Mouse (Mus musculus) neural tube, embryonic 13.5 days (tissue): ENCODE results near the gene Npcd. TPM values are rescaled to one million over a fixed set of nuclear protein-coding genes. Genes with fewer than 3 reads are reported as not detected.
A peak's percentile ranks its signal among the peaks of the same experiment; 100 is the strongest.

Experiments
- ATAC-seq: fragments of 200-750 bp; cut with Nextera tagmentation; 2 replicates; pipeline ENCODE4 v1.8.0; 2017; ENCODE audit warnings: low read depth, mild to moderate bottlenecking, moderate TSS enrichment, moderate library complexity
- H3K27ac ChIP-seq: fragments of 300-500 bp; sonication (generic); replicated peaks from 2 replicates; pipeline ENCODE4 v1.5.1; 2015; ENCODE audit warnings: moderate library complexity, mild to moderate bottlenecking, inconsistent platforms
- H3K27me3 ChIP-seq: fragments of 300-500 bp; sonication (generic); 2 replicates; pipeline ENCODE4 v1.6.1; 2015; ENCODE audit warnings: mild to moderate bottlenecking, inconsistent platforms
- H3K36me3 ChIP-seq: fragments of 300-500 bp; sonication (generic); 2 replicates; pipeline ENCODE4 v1.6.1; 2015; ENCODE audit warnings: mild to moderate bottlenecking, inconsistent platforms
- H3K4me1 ChIP-seq: fragments of 300-500 bp; sonication (generic); replicated peaks from 2 replicates; pipeline ENCODE4 v1.6.1; 2015; ENCODE audit warnings: inconsistent platforms
- H3K4me2 ChIP-seq: fragments of 300-500 bp; sonication (generic); 2 replicates; pipeline ENCODE4 v1.6.1; 2015; ENCODE audit warnings: inconsistent platforms, mild to moderate bottlenecking, moderate library complexity
- H3K4me3 ChIP-seq: fragments of 300-500 bp; sonication (generic); 2 replicates; pipeline ENCODE4 v1.5.1; 2015; ENCODE audit warnings: mild to moderate bottlenecking, inconsistent platforms
- H3K9ac ChIP-seq: fragments of 300-500 bp; sonication (generic); 2 replicates; pipeline ENCODE4 v1.6.1; 2015; ENCODE audit warnings: moderate library complexity, mild to moderate bottlenecking, inconsistent platforms
- H3K9me3 ChIP-seq: fragments of 300-500 bp; sonication (generic); 2 replicates; pipeline ENCODE4 v1.6.1; 2016; ENCODE audit warnings: inconsistent platforms
- whole genome bisulfite sequencing: fragments of 180-500 bp; shearing (Covaris S2); methylation state at CpG from one replicate; pipeline ENCODE4 v1.1.7; 2015; 5-methylcytosine and 5-hydroxymethylcytosine counted together
- polyA plus RNA-seq: library from polyadenylated mRNA; unstranded; fragments of >200 nt; fragmentation: Nextera tagmentation; extraction: Ambion mirVana; gene quantifications from 2 replicates; pipeline ENCODE4 v1.2.1, GENCODE M21; 2015

Gene Npcd
- polyA plus RNA-seq, 1 experiment from 2014 or later: not detected

DNA sequence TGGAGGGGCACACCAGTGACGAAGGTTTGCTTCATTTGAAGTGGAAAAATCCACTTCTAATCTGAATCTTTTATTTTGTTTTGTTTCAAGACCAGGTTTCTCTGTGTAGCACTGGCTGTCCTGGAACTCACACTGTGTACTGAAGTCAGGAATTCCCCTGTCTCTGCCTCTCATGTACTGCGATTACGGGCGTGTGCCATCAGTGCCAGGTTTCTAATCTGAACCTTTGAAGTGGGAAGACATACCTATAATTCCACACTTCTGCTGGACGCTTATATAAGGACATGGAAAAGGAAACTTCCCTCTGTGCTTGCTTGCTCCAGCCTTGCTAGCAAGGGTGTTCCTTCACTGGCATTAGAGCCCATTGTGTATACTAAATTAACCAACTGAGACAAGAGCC, 24.9 kb upstream of the Npcd start:
- no peak overlapping the region for H3K27ac ChIP-seq
- no peaks in the 10 kb centered on the region for H3K9me3 ChIP-seq
- ATAC-seq: no peak
- no peaks in the 10 kb centered on the region for H3K4me1 ChIP-seq
- H3K9ac ChIP-seq: no peak overlapping the region
- H3K4me2 ChIP-seq: no peak overlapping the region
- WGBS: 90% methylated on average over 5 of the region's 5 CpGs
- H3K27me3 ChIP-seq: no peaks in the 10 kb centered on the region
- no peaks in the 10 kb centered on the region for H3K36me3 ChIP-seq
- no peak overlapping the region for H3K4me3 ChIP-seq

DNA sequence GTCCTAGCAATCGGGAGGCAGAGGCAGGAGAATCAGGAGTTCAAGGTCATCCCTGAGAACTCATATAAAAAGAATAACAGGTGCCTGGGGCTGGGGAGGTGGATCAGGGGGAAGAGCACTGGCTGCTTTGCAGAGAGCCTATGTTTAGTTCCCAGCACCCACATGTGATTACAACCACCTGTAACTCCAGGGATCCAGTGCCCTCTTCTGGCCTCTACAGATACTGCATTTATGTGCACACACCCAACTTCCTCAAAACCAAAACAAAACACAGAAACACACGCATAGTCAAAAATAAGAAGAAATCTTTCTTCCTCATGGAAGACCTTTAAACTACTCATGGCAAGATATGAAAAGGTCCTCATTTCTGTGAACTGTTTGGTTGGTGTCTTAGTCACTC, 16.1 kb upstream of the Npcd start:
- Histone ChIP-seq H3K4me2 (no peak overlapping the region), H3K36me3 (no peaks in the 10 kb centered on the region), H3K9me3 (no peaks in the 10 kb centered on the region), H3K27ac (no peak overlapping the region), H3K27me3 (no peaks in the 10 kb centered on the region), H3K4me3 (no peak overlapping the region), H3K4me1 (peaks cover 10% of the 10 kb centered on the region; the same call in 1 of the 2 replicates), H3K9ac (no peak overlapping the region)
- no peak for ATAC-seq
- 94% methylated on average over 2 of the region's 2 CpGs for WGBS

DNA sequence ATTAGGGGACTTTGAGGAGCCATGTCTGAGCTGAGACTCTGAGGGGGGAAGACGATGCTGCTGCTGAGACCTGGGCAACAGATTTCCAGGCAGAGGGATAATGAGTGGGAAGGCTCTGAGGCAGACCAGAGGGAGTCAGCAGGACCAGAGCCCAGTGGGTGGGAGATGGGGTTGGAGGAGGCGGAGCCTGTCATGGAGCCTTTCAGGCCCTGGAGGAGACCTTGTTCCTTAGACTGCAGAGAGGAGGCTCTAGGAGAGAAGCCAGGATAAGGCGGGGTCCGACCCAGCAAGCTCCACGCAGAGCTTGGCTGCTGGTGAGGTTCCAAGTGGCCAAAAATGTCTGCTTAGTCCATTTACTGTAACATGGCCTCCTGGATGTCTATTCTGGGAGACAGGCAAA, 13.1 kb upstream of the Npcd start:
- no peak overlapping the region for H3K27ac ChIP-seq
- H3K27me3 ChIP-seq: no peaks in the 10 kb centered on the region
- WGBS: 27% methylated on average over 5 of the region's 5 CpGs
- H3K9me3 ChIP-seq: no peaks in the 10 kb centered on the region
- H3K9ac ChIP-seq: no peak overlapping the region
- H3K4me2 ChIP-seq: no peak overlapping the region
- no peak overlapping the region for H3K4me3 ChIP-seq
- H3K4me1 ChIP-seq: peaks cover 10% of the 10 kb centered on the region; the same call in 1 of the 2 replicates
- no peaks in the 10 kb centered on the region for H3K36me3 ChIP-seq
- ATAC-seq: no peak

DNA sequence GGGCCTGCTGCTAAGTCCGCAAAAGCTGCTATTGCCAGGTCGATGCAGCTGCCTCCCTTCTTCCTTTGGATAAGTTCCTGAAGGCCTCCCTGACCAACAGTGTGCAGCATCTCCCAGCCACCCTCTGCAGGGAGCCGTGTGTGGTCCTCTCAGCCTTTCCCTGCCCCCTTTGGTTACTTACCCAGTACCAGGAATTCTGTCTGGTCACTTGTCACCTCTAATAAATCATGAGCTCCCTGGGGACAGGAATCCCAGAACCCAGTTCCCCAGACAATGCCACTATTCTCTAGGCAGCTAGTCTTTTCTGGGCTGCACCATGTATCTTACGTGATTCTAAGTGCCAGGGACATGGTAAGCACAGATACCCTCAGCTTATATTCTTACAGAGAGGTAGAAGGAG, 11.9 kb upstream of the Npcd start:
- Histone ChIP-seq H3K4me1 (peaks cover 10% of the 10 kb centered on the region; the same call in 1 of the 2 replicates), H3K9me3 (no peaks in the 10 kb centered on the region), H3K36me3 (no peaks in the 10 kb centered on the region), H3K27ac (no peak overlapping the region), H3K4me2 (no peak overlapping the region), H3K27me3 (no peaks in the 10 kb centered on the region), H3K4me3 (no peak overlapping the region), H3K9ac (no peak overlapping the region)
- no peak for ATAC-seq
- 38% methylated on average over 4 of the region's 4 CpGs for WGBS

DNA sequence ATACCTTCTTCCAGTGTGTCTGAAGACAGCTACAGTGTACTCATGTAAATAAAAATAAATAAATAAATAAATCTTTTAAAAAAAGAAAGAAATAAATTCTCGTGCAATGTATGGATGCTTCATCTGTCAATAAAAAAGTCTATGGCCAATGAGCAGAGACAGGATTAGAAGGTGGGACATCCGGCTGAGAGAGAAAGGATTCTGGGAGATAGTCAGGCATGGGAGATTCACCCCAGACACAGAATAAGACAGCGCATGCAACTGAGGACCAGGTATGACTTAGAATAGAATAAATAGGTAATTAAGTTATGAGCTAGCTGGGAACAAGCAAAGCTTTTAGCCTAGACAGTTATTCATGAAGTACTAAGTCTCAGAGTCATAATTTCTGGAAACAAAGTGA, 8.9 kb upstream of the Npcd start:
- 89% methylated on average over 3 of the region's 3 CpGs for WGBS
- H3K27me3 ChIP-seq: no peaks in the 10 kb centered on the region
- no peak for ATAC-seq
- H3K9ac ChIP-seq: no peak overlapping the region
- no peak overlapping the region for H3K4me2 ChIP-seq
- no peaks in the 10 kb centered on the region for H3K9me3 ChIP-seq
- H3K4me3 ChIP-seq: no peak overlapping the region
- peaks cover 10% of the 10 kb centered on the region; the same call in 1 of the 2 replicates for H3K4me1 ChIP-seq
- H3K27ac ChIP-seq: no peak overlapping the region
- no peaks in the 10 kb centered on the region for H3K36me3 ChIP-seq

DNA sequence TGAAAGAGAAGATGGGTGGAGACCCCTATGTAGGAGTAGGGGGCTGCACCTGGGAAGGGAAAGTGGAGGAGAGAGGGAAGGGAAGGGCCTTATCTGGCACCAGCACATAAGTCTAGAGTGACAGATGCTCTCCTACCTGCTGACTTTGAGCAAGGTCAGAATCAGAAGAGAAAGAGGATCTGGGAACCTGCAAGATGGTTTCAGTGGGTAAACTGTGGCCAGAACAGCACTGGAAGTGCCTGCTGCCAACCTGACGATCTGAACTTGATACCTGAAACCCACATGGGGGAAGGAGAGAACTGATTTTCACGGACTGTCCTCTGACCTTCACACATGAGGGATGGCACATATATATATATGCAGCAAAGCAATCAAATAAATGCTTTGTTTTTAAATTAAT, 6.2 kb upstream of the Npcd start:
- ATAC-seq: no peak
- Histone ChIP-seq H3K4me2 (no peak overlapping the region), H3K4me3 (no peak overlapping the region), H3K9ac (no peak overlapping the region), H3K9me3 (no peaks in the 10 kb centered on the region), H3K27me3 (no peaks in the 10 kb centered on the region), H3K36me3 (no peaks in the 10 kb centered on the region), H3K4me1 (peaks cover 8% of the 10 kb centered on the region), H3K27ac (no peak overlapping the region)
- WGBS: 64% methylated on average over 2 of the region's 2 CpGs

DNA sequence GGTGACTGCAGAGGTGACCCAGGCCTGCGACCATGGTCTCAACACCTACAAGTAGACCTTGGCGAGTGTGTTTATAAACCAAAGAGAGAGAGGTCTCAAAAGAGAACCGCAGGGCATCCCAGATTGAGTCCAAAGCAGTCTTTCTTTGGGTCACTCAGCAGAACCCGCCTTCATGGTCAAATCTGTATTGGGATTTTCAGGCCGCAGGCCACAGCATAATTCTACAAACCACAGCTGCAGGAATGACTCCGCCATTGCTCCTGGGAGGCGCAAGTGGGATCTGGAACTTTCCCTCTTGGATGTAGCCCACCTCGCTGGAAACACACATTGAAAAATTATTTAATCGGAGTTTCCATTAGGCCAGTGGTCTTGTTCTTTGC, 834 bp upstream of the Npcd start:
- 43% methylated on average over 9 of the region's 9 CpGs for WGBS
- Histone ChIP-seq H3K4me2 (peak overlapping the region; percentile 95), H3K27ac (peak overlapping the region; percentile 98), H3K9me3 (no peaks in the 10 kb centered on the region), H3K36me3 (peaks cover 8% of the 10 kb centered on the region; the same call in 1 of the 2 replicates), H3K27me3 (no peaks in the 10 kb centered on the region), H3K4me3 (peak overlapping the region; percentile 82), H3K4me1 (peaks cover 49% of the 10 kb centered on the region), H3K9ac (peak overlapping the region; percentile 68)
- ATAC-seq: no peak

DNA sequence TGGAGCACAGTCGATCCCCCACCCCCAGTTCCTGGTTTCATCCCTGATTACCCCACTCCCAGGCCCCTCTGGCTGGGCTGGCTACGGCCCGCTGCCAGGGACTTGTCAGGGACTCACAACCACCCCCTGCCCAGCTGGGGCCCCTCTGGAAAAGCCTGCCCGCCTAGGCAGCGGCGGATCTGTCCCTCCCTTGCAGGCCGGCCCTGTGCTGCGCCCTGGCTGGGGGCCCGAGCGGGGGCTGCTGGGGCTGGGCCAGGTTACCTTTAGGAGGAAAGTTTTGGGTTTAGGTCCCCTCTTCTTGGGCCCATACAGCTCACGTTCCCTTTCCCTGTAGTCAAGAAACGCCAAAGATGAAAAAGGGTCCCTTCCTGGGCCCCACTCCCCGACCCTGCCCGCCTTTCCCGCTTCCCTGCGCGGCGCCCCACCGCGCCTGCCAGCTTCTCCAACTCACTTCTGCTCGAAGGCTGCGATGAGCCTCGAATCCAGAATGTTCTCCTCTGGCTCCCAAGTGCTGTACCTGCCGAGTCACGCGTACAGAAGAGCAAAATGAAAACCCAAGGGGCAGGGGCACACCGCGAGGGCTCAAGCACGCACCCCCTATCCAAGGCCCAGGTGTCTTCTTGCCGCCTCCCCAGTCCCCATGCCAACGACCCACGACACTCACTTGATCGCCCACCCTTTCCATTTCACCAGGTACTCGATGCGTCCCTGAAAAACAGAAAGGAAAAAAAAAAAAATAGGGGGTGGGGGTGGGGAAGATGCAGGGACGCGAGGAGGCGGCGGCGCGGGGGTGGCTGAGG, 586 bp downstream of the Npcd start:
- peaks cover 64% of the 10 kb centered on the region for H3K4me1 ChIP-seq
- 0 out of 2 replicates have a peak, but pooled peaks have one; percentile 3 for ATAC-seq
- peak overlapping the region; percentile 95 for H3K4me2 ChIP-seq
- no peaks in the 10 kb centered on the region for H3K27me3 ChIP-seq
- peaks cover 11% of the 10 kb centered on the region for H3K36me3 ChIP-seq
- H3K9me3 ChIP-seq: no peaks in the 10 kb centered on the region
- H3K27ac ChIP-seq: peak overlapping the region; percentile 98
- under 1% methylated on average over 41 of the region's 41 CpGs for WGBS
- peak overlapping the region; percentile 93 for H3K9ac ChIP-seq
- peak overlapping the region; percentile 82 for H3K4me3 ChIP-seq

DNA sequence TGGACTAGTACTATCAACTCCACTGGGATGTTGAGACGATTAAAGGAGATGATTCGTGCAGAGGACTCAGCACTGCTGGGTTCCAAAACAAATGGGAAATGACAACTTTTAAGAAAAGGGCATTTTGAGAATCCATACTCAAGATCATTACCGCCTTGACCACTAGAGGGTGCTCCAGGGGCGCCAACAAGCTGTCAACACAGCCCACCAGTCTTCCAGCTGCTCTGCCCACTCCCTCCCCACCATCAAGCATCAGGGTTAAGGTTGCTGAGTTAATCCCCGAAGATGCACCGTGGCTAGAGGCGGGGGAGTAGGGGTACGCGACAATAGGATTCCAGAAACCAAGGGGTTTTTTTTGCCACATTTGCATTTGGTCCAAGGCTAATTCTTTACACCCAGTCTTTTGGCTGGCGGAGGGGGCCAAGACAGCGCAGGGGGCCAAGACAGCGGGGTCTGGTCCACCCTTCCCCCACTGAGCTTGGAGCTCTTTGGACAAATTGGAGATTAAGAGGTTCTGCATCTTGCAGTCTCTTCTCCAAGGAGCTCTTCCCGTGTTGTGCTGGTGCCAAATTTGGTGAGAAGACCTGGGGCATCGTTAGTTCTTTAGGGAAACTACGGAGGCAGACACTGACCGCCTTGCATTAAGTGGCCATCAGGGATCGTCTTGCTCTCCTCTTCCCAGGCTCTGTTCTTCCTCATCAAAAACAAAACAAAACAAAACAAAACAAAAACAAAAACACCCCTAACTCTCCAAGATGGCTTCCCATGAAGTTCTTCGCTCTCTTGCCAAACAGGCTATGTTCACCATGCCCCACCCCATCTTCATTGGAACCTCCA, 1.8 kb downstream of the Npcd start:
- peaks cover 23% of the 10 kb centered on the region for H3K36me3 ChIP-seq
- WGBS: 30% methylated on average over 18 of the region's 18 CpGs

DNA sequence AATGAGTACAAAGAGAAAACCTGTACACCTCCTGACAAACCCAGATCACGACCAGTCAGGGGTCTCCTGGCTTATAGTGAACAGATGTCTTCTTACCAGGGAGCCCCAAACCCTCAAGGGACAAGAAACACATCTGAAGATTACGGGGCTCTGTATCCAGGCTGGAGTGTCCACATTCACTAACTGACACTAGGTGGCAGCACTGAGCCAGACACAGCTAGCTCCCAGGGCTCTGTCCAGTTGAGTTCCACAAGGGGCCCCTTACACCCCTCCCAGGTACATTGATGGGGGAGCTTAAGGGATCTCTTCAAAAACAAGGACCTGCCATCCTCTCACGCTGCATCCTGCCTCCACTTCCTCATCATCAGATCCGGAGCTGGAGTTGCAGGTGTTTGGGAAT, 3.6 kb downstream of the Npcd start:
- 15% methylated on average over 4 of the region's 4 CpGs for WGBS
- H3K4me3 ChIP-seq: no peak overlapping the region
- no peak overlapping the region for H3K27ac ChIP-seq
- H3K4me1 ChIP-seq: peaks cover 86% of the 10 kb centered on the region
- H3K36me3 ChIP-seq: peaks cover 35% of the 10 kb centered on the region
- no peaks in the 10 kb centered on the region for H3K9me3 ChIP-seq
- peak overlapping the region; percentile 41; the same call in 1 of the 2 replicates for H3K9ac ChIP-seq
- H3K27me3 ChIP-seq: no peaks in the 10 kb centered on the region
- ATAC-seq: no peak
- no peak overlapping the region for H3K4me2 ChIP-seq

More for the DNA sequence above, 1.8 kb downstream of the Npcd start:
- no peak for ATAC-seq
- Histone ChIP-seq H3K9me3 (no peaks in the 10 kb centered on the region), H3K27me3 (no peaks in the 10 kb centered on the region), H3K4me1 (peaks cover 75% of the 10 kb centered on the region), H3K4me2 (peak overlapping the region; percentile 95), H3K4me3 (peak overlapping the region; percentile 82), H3K9ac (peak overlapping the region; percentile 93), H3K27ac (peak overlapping the region; percentile 98)

DNA sequence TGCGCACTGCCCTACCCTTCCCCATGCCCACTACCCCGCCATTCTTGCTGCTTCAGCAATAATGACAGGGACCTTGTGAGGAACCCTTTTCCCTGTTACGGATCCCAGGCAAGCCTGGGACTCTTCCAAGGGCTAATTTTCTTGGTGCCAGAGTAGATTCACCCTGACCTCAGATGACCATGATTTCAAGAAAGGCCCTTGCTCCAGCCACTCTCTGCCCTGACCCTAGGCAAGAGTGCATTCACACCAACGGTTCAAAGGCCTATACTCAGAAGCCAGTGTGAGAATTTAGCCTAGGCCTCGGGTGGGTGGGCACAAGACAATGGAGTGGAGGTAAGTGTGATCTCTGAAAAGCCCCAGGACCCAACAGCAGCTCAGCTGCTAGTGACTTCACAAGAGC, 4.6 kb downstream of the Npcd start:
- Histone ChIP-seq H3K4me3 (no peak overlapping the region), H3K9ac (peak overlapping the region; percentile 41), H3K9me3 (no peaks in the 10 kb centered on the region), H3K4me1 (peaks cover 86% of the 10 kb centered on the region), H3K36me3 (peaks cover 36% of the 10 kb centered on the region), H3K4me2 (no peak overlapping the region), H3K27me3 (no peaks in the 10 kb centered on the region), H3K27ac (no peak overlapping the region)
- no peak for ATAC-seq
- 60% methylated on average over 5 of the region's 5 CpGs for WGBS

DNA sequence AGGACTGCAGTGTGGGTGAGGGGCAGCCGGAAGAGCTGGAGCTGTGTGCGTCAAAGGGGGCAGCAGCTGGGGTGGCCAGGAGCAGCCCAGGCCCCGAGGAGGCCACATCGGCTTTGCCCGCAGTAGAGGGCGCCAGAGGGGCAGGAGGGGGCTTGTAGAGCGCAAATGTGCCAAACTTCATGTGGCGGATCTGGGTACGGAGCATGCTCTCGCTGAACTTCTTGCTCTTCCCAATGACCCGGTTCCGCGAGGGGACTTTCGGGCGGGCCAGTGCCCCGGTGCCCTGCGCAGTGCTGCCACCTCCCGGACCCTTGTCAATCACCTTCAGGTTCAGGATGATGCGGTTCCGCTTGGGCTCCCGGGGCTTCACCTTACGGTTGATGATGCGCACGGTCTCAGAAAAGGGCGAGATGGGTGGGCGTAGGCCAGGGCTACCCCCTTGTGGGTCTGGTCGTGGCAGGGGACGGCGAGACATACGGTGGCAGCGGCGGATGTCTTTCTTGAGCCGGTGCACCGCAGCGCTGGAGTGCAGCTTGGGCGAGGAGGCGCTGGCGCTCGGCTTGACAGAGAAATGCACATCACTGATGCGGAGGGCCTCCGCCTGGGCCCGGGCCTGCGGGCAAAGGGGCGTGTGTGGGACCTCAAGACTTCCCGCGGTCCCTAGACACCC, 5.5 kb downstream of the Npcd start:
- H3K4me1 ChIP-seq: peaks cover 91% of the 10 kb centered on the region
- H3K4me3 ChIP-seq: peak overlapping the region; percentile 18; the same call in 1 of the 2 replicates
- 50% methylated on average over 46 of the region's 46 CpGs for WGBS
- no peak for ATAC-seq
- H3K27me3 ChIP-seq: no peaks in the 10 kb centered on the region
- peak overlapping the region; percentile 46 for H3K4me2 ChIP-seq
- H3K9me3 ChIP-seq: no peaks in the 10 kb centered on the region
- H3K36me3 ChIP-seq: peaks cover 42% of the 10 kb centered on the region
- 0 out of 2 replicates have a peak overlapping the region, but pooled peaks have one; percentile 0 for H3K27ac ChIP-seq
- peak overlapping the region; percentile 41 for H3K9ac ChIP-seq
